16 mouse cellular contexts compared by ENCODE assay signal in the genomic region with DNA sequence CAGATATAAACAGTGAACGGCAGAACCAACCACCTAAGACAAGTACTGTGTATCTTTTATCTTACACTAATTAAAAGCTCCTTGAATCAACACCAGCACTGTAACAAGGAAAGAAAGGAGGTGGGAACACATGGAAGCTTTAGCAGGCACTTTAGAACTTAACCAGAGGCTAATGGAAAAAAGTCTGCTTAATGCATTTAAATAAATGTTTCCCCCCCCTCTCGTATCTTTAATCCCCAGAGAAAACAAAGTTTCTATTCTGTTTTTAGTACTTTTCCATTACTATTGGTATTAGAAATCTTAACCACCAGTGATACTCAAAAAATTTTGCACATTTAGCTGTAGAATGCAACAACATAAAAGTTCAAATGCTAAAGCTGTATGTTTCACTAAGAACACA.
"Had no signal": no experiment of that assay in that cellular context is flagged by ENCODE, and none has a peak within 500 bp of the region (broad histone marks: within the 10 kb centered on the region; RNA-seq: fewer than 3 reads in every experiment).

No protein-coding gene starts in this region.

- H3K36me3 ChIP-seq: midbrain, embryonic 15.5 days had no signal

- H3K4me3 ChIP-seq: lung, embryonic 15.5 days; megakaryocyte, embryonic 14.5 days; midbrain, embryonic 13.5 days; midbrain, embryonic 15.5 days; neural tube, embryonic 12.5 days had no signal

- H3K9me3 ChIP-seq: lung, embryonic 15.5 days; megakaryocyte, embryonic 14.5 days; midbrain, embryonic 13.5 days; midbrain, embryonic 15.5 days; neural tube, embryonic 12.5 days had no signal

- H3K9ac ChIP-seq: liver, postnatal 0 days; lung, embryonic 15.5 days; midbrain, embryonic 13.5 days; midbrain, embryonic 15.5 days; neural tube, embryonic 12.5 days had no signal

- H3K27me3 ChIP-seq: lung, embryonic 15.5 days; megakaryocyte, embryonic 14.5 days; midbrain, embryonic 13.5 days; midbrain, embryonic 15.5 days; neural tube, embryonic 12.5 days had no signal

- DNase-seq: liver, postnatal 0 days; lung, adult 2 months; lung, postnatal 14 days; lung, postnatal 36 days; right cerebral cortex, postnatal 14 days; thymus, adult 18-20 months; thymus, postnatal 14 days; thymus, postnatal 36 days had no signal

- H3K4me2 ChIP-seq: lung, embryonic 15.5 days; midbrain, embryonic 11.5 days; midbrain, embryonic 13.5 days; midbrain, embryonic 15.5 days; neural tube, embryonic 12.5 days had no signal

- ATAC-seq: liver, postnatal 0 days; lung, postnatal 0 days; midbrain, embryonic 13.5 days; midbrain, embryonic 15.5 days had no signal

- H3K27ac ChIP-seq: lung, embryonic 15.5 days; macrophage; midbrain, embryonic 13.5 days; midbrain, embryonic 15.5 days; neural tube, embryonic 12.5 days had no signal
